Mouse (Mus musculus): ENCODE data around the gene Cdkl4.

Cdkl4 gene

GRCm38 (mm10) chr17:80517244-80517643 is 60.4 kb downstream of the Cdkl4 start:
- in situ Hi-C loops (cut with MboI, MseI), result no loop called here

- in situ Hi-C loops (cut with MboI, MseI), result no loop called here
Observed at GRCm38 (mm10) chr17:80515956-80516355, 61.7 kb downstream of the Cdkl4 start.

- in situ Hi-C loops (cut with MboI, MseI), result no loop called here
Observed at GRCm38 (mm10) chr17:80515513-80515912, 62.1 kb downstream of the Cdkl4 start.

- in situ Hi-C loops (cut with MboI, MseI), result no loop called here
Observed at GRCm38 (mm10) chr17:80513766-80514165, 63.8 kb downstream of the Cdkl4 start.

- in situ Hi-C loops (cut with MboI, MseI), result no loop called here
Observed at GRCm38 (mm10) chr17:80510459-80510855, 67.2 kb downstream of the Cdkl4 start.

GRCm38 (mm10) chr17:80509494-80510458 is 67.8 kb downstream of the Cdkl4 start:
- in situ Hi-C loops (cut with MboI, MseI), result no loop called here

GRCm38 (mm10) chr17:80505766-80506165 is 71.8 kb downstream of the Cdkl4 start:
- in situ Hi-C loops (cut with MboI, MseI), result no loop called here

GRCm38 (mm10) chr17:80505342-80505741 is 72.3 kb downstream of the Cdkl4 start:
- in situ Hi-C loops (cut with MboI, MseI), result no loop called here

GRCm38 (mm10) chr17:80501805-80502172 is 75.8 kb downstream of the Cdkl4 start:
- in situ Hi-C loops (cut with MboI, MseI), result no loop called here

- in situ Hi-C loops (cut with MboI, MseI), result no loop called here
Observed at GRCm38 (mm10) chr17:80501037-80501804, 76.4 kb downstream of the Cdkl4 start.

GRCm38 (mm10) chr17:80500025-80500424 is 77.6 kb downstream of the Cdkl4 start:
- in situ Hi-C loops (cut with MboI, MseI), result no loop called here

- in situ Hi-C loops (cut with MboI, MseI), result no loop called here
Observed at GRCm38 (mm10) chr17:80498600-80499268, 78.9 kb downstream of the Cdkl4 start.

GRCm38 (mm10) chr17:80497183-80497601 is 80.4 kb downstream of the Cdkl4 start:
- in situ Hi-C loops (cut with MboI, MseI), result no loop called here

GRCm38 (mm10) chr17:80496607-80497170 is 80.9 kb downstream of the Cdkl4 start:
- in situ Hi-C loops (cut with MboI, MseI), result no loop called here

- in situ Hi-C loops (cut with MboI, MseI), result no loop called here
Observed at GRCm38 (mm10) chr17:80496185-80496584, 81.4 kb downstream of the Cdkl4 start.

- in situ Hi-C loops (cut with MboI, MseI), result no loop called here
Observed at GRCm38 (mm10) chr17:80493891-80494290, 83.7 kb downstream of the Cdkl4 start.

- in situ Hi-C loops (cut with MboI, MseI), result no loop called here
Observed at GRCm38 (mm10) chr17:80492811-80493210, 84.8 kb downstream of the Cdkl4 start.

GRCm38 (mm10) chr17:80492274-80492673 is 85.3 kb downstream of the Cdkl4 start:
- in situ Hi-C loops (cut with MboI, MseI), result no loop called here

- in situ Hi-C loops (cut with MboI, MseI), result no loop called here
Observed at GRCm38 (mm10) chr17:80490166-80490565, 87.4 kb downstream of the Cdkl4 start.

GRCm38 (mm10) chr17:80488918-80489317 is 88.7 kb downstream of the Cdkl4 start:
- in situ Hi-C loops (cut with MboI, MseI), result no loop called here

- in situ Hi-C loops (cut with MboI, MseI), result no loop called here
Observed at GRCm38 (mm10) chr17:80485160-80485559, 92.5 kb downstream of the Cdkl4 start.

- in situ Hi-C loops (cut with MboI, MseI), result loop anchor here (5.0 kb wide), 1 partner anchor 71 kb away; no protein-coding TSS in a partner anchor
Observed at GRCm38 (mm10) chr17:80480855-80481224, 96.8 kb downstream of the Cdkl4 start.

All from T-helper 2 cell (primary cell).